Mouse (Mus musculus) midbrain, embryonic 10.5 days (tissue): Measurements from ENCODE around the gene Szt2. TPM values are rescaled to one million over a fixed set of nuclear protein-coding genes. Genes with fewer than 3 reads are reported as not detected.

Experiments
- DNase-seq: peaks from one replicate; pipeline ENCODE4 v3.0.0-alpha.2; 2017; ENCODE audit warnings: low spot score
- H3K27ac ChIP-seq: fragments of 300-500 bp; sonication (generic); replicated peaks from 2 replicates; pipeline ENCODE4 v1.5.1; 2016; ENCODE audit warnings: mild to moderate bottlenecking
- H3K27me3 ChIP-seq: fragments of 300-500 bp; sonication (generic); 2 replicates; pipeline ENCODE4 v1.6.1; 2016; ENCODE audit warnings: low read depth, mild to moderate bottlenecking; ENCODE audit not compliant: poor library complexity, severe bottlenecking
- H3K36me3 ChIP-seq: fragments of 300-500 bp; sonication (generic); 2 replicates; pipeline ENCODE4 v1.6.1; 2016; ENCODE audit warnings: mild to moderate bottlenecking, moderate library complexity
- H3K4me1 ChIP-seq: fragments of 300-500 bp; sonication (generic); 2 replicates; pipeline ENCODE4 v1.6.1; 2016
- H3K4me3 ChIP-seq: fragments of 300-500 bp; sonication (generic); 2 replicates; pipeline ENCODE4 v1.5.1; 2016; ENCODE audit warnings: mild to moderate bottlenecking, moderate library complexity
- H3K9me3 ChIP-seq: fragments of 300-500 bp; sonication (generic); replicated peaks from 2 replicates; pipeline ENCODE4 v1.6.1; 2016; ENCODE audit warnings: mild to moderate bottlenecking
- WGBS: fragments of 180-500 bp; shearing (Covaris S2); methylation state at CpG from one replicate; pipeline ENCODE4 v1.1.7; 2016; 5-methylcytosine and 5-hydroxymethylcytosine counted together
- polyA plus RNA-seq: library from polyadenylated mRNA; unstranded; fragments of >200 nt; fragmentation: Nextera tagmentation; extraction: Ambion mirVana; gene quantifications from 2 replicates; pipeline ENCODE4 v1.2.1, GENCODE M21; 2016

The Szt2 gene
- polyA plus RNA-seq, 1 experiment from 2014 or later, result 6.4 TPM

DNA sequence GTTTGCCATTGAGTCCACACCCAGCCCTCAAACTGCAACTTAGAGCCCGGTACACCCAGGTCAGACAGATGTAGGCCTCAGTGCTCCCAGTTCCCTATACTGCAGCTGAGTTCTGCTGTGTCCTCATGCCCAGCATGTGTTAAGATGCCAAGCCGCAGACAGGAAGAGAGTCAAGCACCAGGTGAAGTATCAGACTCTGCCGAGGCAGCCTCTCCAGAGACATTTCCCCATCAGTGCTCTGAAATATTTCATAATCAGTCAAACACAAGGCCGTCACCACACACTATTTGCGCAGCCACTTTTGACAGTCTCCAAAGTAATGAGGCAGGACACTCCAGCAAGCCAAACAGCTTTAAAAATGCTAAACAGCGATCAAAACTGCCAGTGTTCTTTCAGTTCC is 10.7 kb downstream of the Szt2 start:
- no peak for DNase-seq
- no peaks in the 10 kb centered on the region for H3K4me1 ChIP-seq
- H3K4me3 ChIP-seq, result no peak overlapping the region
- H3K9me3 ChIP-seq, result no peaks in the 10 kb centered on the region
- no peaks in the 10 kb centered on the region for H3K27me3 ChIP-seq
- WGBS, result 95% methylated on average over 6 of the region's 6 CpGs
- H3K36me3 ChIP-seq, result peaks cover 100% of the 10 kb centered on the region
- H3K27ac ChIP-seq, result no peak overlapping the region

- Histone ChIP-seq H3K27ac (no peak overlapping the region), H3K4me1 (no peaks in the 10 kb centered on the region), H3K9me3 (no peaks in the 10 kb centered on the region), H3K4me3 (no peak overlapping the region), H3K27me3 (no peaks in the 10 kb centered on the region), H3K36me3 (peaks cover 100% of the 10 kb centered on the region)
- WGBS, result 92% methylated on average over 3 of the region's 3 CpGs
- no peak for DNase-seq
These were observed 12.6 kb downstream of the Szt2 start for GRCm38 (mm10) chr4:118396433-118396832.

- DNase-seq, result no peak
- Histone ChIP-seq H3K27me3 (no peaks in the 10 kb centered on the region), H3K9me3 (no peaks in the 10 kb centered on the region), H3K36me3 (peaks cover 100% of the 10 kb centered on the region), H3K4me3 (no peak overlapping the region), H3K27ac (no peak overlapping the region), H3K4me1 (no peaks in the 10 kb centered on the region)
- WGBS, result 93% methylated on average over 4 of the region's 4 CpGs
These were observed 13.8 kb downstream of the Szt2 start for GRCm38 (mm10) chr4:118395289-118395688.

DNA sequence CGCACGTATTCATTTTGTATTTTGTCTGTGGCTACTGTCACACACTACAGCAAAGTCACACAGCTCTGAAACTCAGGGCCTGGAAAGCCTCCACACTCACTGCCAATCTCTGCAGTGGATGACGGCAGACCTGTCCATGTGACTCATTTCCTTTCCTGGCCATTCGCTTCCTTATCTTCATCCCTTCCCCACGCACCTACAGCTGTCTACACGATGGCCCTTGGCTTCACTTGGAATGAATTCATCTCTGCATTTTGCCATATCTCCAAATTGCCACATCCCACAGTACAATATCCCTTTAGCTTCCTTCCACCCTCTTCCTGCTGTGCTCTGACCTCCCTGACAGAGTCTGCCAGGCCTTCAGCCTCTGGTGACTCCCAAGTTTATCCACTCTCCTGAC is 14.6 kb downstream of the Szt2 start:
- no peak for DNase-seq
- H3K4me1 ChIP-seq, result no peaks in the 10 kb centered on the region
- H3K27me3 ChIP-seq, result no peaks in the 10 kb centered on the region
- no peak overlapping the region for H3K4me3 ChIP-seq
- 93% methylated on average over 6 of the region's 6 CpGs for WGBS
- peaks cover 100% of the 10 kb centered on the region for H3K36me3 ChIP-seq
- H3K27ac ChIP-seq, result no peak overlapping the region
- no peaks in the 10 kb centered on the region for H3K9me3 ChIP-seq

GRCm38 (mm10) chr4:118390146-118390545 is 18.9 kb downstream of the Szt2 start:
- H3K36me3 ChIP-seq, result peaks cover 100% of the 10 kb centered on the region
- whole genome bisulfite sequencing, result 96% methylated on average over 11 of the region's 11 CpGs
- H3K4me3 ChIP-seq, result no peak overlapping the region
- no peaks in the 10 kb centered on the region for H3K4me1 ChIP-seq
- no peaks in the 10 kb centered on the region for H3K9me3 ChIP-seq
- DNase-seq, result no peak
- no peaks in the 10 kb centered on the region for H3K27me3 ChIP-seq
- H3K27ac ChIP-seq, result no peak overlapping the region

- Histone ChIP-seq H3K27ac (no peak overlapping the region), H3K36me3 (peaks cover 100% of the 10 kb centered on the region), H3K4me1 (no peaks in the 10 kb centered on the region), H3K27me3 (no peaks in the 10 kb centered on the region), H3K4me3 (no peak overlapping the region), H3K9me3 (no peaks in the 10 kb centered on the region)
- WGBS, result 94% methylated on average over 8 of the region's 8 CpGs
- no peak for DNase-seq
These were observed 21.8 kb downstream of the Szt2 start for GRCm38 (mm10) chr4:118387316-118387715.

GRCm38 (mm10) chr4:118383271-118383670 is 25.8 kb downstream of the Szt2 start:
- no peak overlapping the region for H3K4me3 ChIP-seq
- H3K4me1 ChIP-seq, result no peaks in the 10 kb centered on the region
- H3K27me3 ChIP-seq, result no peaks in the 10 kb centered on the region
- no peaks in the 10 kb centered on the region for H3K9me3 ChIP-seq
- DNase-seq, result no peak
- H3K27ac ChIP-seq, result no peak overlapping the region
- 92% methylated on average over 7 of the region's 7 CpGs for WGBS
- peaks cover 99% of the 10 kb centered on the region for H3K36me3 ChIP-seq

GRCm38 (mm10) chr4:118375999-118376398 is 33.1 kb downstream of the Szt2 start:
- H3K4me3 ChIP-seq, result no peak overlapping the region

GRCm38 (mm10) chr4:118371822-118372221 is 37.3 kb downstream of the Szt2 start:
- 91% methylated on average over 13 of the region's 13 CpGs for WGBS
- no peak overlapping the region for H3K4me3 ChIP-seq
- H3K9me3 ChIP-seq, result no peaks in the 10 kb centered on the region
- H3K4me1 ChIP-seq, result no peaks in the 10 kb centered on the region
- no peak for DNase-seq
- H3K36me3 ChIP-seq, result peaks cover 96% of the 10 kb centered on the region
- H3K27ac ChIP-seq, result no peak overlapping the region
- H3K27me3 ChIP-seq, result no peaks in the 10 kb centered on the region

More at GRCm38 (mm10) chr4:118375999-118376398, 33.1 kb downstream of the Szt2 start:
- DNase-seq, result no peak
- Histone ChIP-seq H3K27ac (no peak overlapping the region), H3K4me1 (no peaks in the 10 kb centered on the region), H3K9me3 (no peaks in the 10 kb centered on the region), H3K27me3 (no peaks in the 10 kb centered on the region), H3K36me3 (peaks cover 98% of the 10 kb centered on the region)
- 91% methylated on average over 6 of the region's 6 CpGs for WGBS

DNA sequence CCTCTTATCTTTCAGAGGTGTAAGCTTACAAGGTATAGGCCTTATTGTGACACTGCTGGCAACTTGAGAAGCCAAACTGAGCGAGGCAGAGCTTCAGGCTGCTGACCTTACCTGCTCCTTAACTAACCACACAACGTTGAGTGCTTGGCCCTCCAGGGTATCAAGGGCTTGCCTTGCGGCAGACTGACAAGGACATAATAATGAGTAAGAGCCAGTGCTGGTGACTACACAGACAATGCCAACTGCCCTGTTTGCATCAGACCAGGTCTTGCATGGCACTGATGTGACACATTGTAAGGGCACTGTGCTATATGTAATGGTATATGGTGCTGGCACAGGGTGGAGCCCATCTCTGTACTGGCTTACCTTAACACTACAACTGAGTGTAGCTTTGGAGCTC is 40.5 kb downstream of the Szt2 start:
- H3K9me3 ChIP-seq, result no peaks in the 10 kb centered on the region
- H3K27ac ChIP-seq, result no peak overlapping the region
- no peaks in the 10 kb centered on the region for H3K4me1 ChIP-seq
- no peaks in the 10 kb centered on the region for H3K27me3 ChIP-seq
- H3K4me3 ChIP-seq, result no peak overlapping the region
- no peak for DNase-seq
- 92% methylated on average over 3 of the region's 3 CpGs for WGBS
- H3K36me3 ChIP-seq, result peaks cover 95% of the 10 kb centered on the region

DNA sequence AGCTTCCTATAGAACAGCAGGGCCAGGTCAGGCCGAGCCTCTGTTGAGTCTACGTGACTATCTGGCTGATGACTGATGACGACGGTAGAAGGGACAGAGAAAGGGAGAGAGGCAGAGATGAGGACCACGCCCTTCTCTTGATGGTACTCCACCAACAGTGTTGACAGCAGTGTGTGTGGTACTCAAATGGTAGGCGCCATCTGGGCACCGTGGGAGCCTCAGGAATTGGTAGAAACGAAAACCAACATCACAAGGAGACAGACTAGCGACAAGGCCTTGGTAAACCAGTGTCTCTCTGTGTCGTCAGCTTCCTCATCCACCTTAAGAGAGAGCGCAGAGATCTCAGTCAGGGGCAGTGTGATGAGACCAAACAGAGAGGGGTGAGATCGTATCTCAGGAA is 41.5 kb downstream of the Szt2 start:
- no peak for DNase-seq
- Histone ChIP-seq H3K4me1 (no peaks in the 10 kb centered on the region), H3K9me3 (no peaks in the 10 kb centered on the region), H3K4me3 (no peak overlapping the region), H3K36me3 (peaks cover 95% of the 10 kb centered on the region), H3K27ac (no peak overlapping the region), H3K27me3 (no peaks in the 10 kb centered on the region)
- 93% methylated on average over 12 of the region's 12 CpGs for WGBS

DNA sequence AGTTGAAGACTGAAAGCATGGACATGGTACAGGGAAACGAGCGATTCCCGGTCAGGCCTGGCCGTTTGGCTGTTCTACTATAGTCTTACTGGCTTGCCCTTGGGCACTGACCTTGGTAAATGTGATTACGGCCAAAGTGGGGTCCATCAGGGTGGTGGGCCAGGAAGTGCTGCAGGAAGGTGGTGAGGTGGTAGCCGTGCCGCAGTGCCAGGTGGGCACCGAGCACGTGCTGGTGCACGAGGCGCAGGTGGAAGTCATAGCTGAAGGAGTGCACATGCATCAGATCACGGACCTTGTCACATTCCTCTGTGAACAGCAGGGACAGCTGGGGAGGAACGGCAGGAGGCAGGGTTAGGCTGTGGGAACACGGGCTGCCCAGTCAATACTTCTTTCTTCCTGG is 43.1 kb downstream of the Szt2 start:
- DNase-seq, result no peak
- Histone ChIP-seq H3K9me3 (no peaks in the 10 kb centered on the region), H3K27ac (no peak overlapping the region), H3K27me3 (no peaks in the 10 kb centered on the region), H3K4me1 (0 out of 2 replicates have a peak, but pooled peaks cover under 1% of the 10 kb centered on the region), H3K36me3 (peaks cover 95% of the 10 kb centered on the region), H3K4me3 (no peak overlapping the region)
- 91% methylated on average over 14 of the region's 14 CpGs for WGBS

GRCm38 (mm10) chr4:118364641-118365040 is 44.4 kb downstream of the Szt2 start:
- H3K4me1 ChIP-seq, result peaks cover 14% of the 10 kb centered on the region
- peaks cover 83% of the 10 kb centered on the region for H3K36me3 ChIP-seq
- no peaks in the 10 kb centered on the region for H3K9me3 ChIP-seq
- no peak for DNase-seq
- no peaks in the 10 kb centered on the region for H3K27me3 ChIP-seq
- 95% methylated on average over 13 of the region's 13 CpGs for WGBS
- H3K27ac ChIP-seq, result no peak overlapping the region
- H3K4me3 ChIP-seq, result no peak overlapping the region

- DNase-seq, result no peak
- 91% methylated on average over 3 of the region's 3 CpGs for WGBS
- Histone ChIP-seq H3K4me3 (no peak overlapping the region), H3K4me1 (peaks cover 20% of the 10 kb centered on the region), H3K9me3 (no peaks in the 10 kb centered on the region), H3K27ac (no peak overlapping the region), H3K36me3 (peaks cover 76% of the 10 kb centered on the region), H3K27me3 (no peaks in the 10 kb centered on the region)
These were observed 45.1 kb downstream of the Szt2 start for GRCm38 (mm10) chr4:118363985-118364384.
